Mouse (Mus musculus) limb, embryonic 11.5 days (tissue): ENCODE measurements around the gene Disp1. TPM values are rescaled to one million over a fixed set of nuclear protein-coding genes. Genes with fewer than 3 reads are reported as not detected.

Experiments used
- ATAC-seq: fragments of 200-750 bp; cut with Nextera tagmentation; 2 replicates; pipeline ENCODE4 v1.8.0; 2017; ENCODE audit warnings: low read depth; ENCODE audit not compliant: insufficient number of reproducible peaks, low FRiP score, low TSS enrichment
- DNase-seq: peaks from one replicate; pipeline ENCODE4 v3.0.0-alpha.2; 2015; ENCODE audit warnings: low spot score
- H3K27ac ChIP-seq: fragments of 300-500 bp; sonication (generic); replicated peaks from 2 replicates; pipeline ENCODE4 v1.5.1; 2014; ENCODE audit warnings: low read depth, mild to moderate bottlenecking, low read length
- H3K27me3 ChIP-seq: fragments of 300-500 bp; sonication (generic); 2 replicates; pipeline ENCODE4 v1.6.1; 2014; ENCODE audit warnings: mild to moderate bottlenecking, low read length, mixed read lengths; ENCODE audit not compliant: control insufficient read depth, insufficient read depth
- H3K36me3 ChIP-seq: fragments of 300-500 bp; sonication (generic); 2 replicates; pipeline ENCODE4 v1.6.1; 2014; ENCODE audit warnings: mild to moderate bottlenecking, low read length, moderate library complexity, mixed read lengths; ENCODE audit not compliant: control insufficient read depth, insufficient read depth
- H3K4me1 ChIP-seq: fragments of 300-500 bp; sonication (generic); 2 replicates; pipeline ENCODE4 v1.6.1; 2014; ENCODE audit warnings: low read length, mixed read lengths; ENCODE audit not compliant: control insufficient read depth, insufficient read depth
- H3K4me2 ChIP-seq: fragments of 300-500 bp; sonication (generic); 2 replicates; pipeline ENCODE4 v1.6.1; 2014; ENCODE audit warnings: low read depth, mild to moderate bottlenecking, moderate library complexity; ENCODE audit not compliant: severe bottlenecking
- H3K4me3 ChIP-seq: fragments of 300-500 bp; sonication (generic); 2 replicates; pipeline ENCODE4 v1.5.1; 2014; ENCODE audit warnings: low read depth, low read length
- H3K9ac ChIP-seq: fragments of 300-500 bp; sonication (generic); 2 replicates; pipeline ENCODE4 v1.6.1; 2014; ENCODE audit warnings: mild to moderate bottlenecking, low read length
- H3K9me3 ChIP-seq: fragments of 300-500 bp; sonication (generic); 2 replicates; pipeline ENCODE4 v1.6.1; 2016; ENCODE audit warnings: low read length; ENCODE audit not compliant: control insufficient read depth
- WGBS: fragments of 180-500 bp; shearing (Covaris S2); extraction: QIAGEN DNeasy Blood & Tissue Kit; methylation state at CpG from one replicate; pipeline ENCODE4 v1.1.7; 2014; 5-methylcytosine and 5-hydroxymethylcytosine counted together
- polyA plus RNA-seq: library from polyadenylated mRNA; unstranded; fragments of >200 nt; fragmentation: Nextera tagmentation; extraction: Ambion mirVana; gene quantifications from 2 replicates; pipeline ENCODE4 v1.2.1, GENCODE M21; 2014

Gene Disp1
- polyA plus RNA-seq, 1 experiment from 2014 or later: 19.3 TPM

DNA sequence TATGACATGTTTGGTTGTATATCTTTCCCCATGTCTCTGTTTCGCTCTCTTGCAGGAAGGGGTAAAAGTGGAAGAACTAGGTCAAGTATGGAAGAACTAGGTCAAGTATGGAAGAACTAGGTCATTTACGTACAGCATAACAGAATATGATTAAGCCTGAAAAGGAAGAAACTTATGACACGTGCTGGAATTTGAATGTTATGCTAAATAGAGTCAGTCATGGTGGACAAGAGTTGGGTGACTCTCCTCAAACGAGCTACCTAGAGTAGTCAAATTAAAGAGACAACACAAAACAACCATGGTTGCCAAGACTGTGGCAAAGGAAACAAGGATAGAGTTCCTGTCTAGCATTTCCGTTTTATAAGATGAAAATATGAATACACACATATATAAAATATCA lies 116.6 kb downstream of the Disp1 start:
- no peak overlapping the region for H3K4me3 ChIP-seq
- H3K27me3 ChIP-seq: no peaks in the 10 kb centered on the region
- H3K9me3 ChIP-seq: no peaks in the 10 kb centered on the region
- no peak overlapping the region for H3K9ac ChIP-seq
- no peaks in the 10 kb centered on the region; the same call in 1 of the 2 replicates for H3K36me3 ChIP-seq
- 93% methylated on average over 5 of the region's 5 CpGs for WGBS
- DNase-seq (no peak), ATAC-seq (no peak)
- H3K4me2 ChIP-seq: no peak overlapping the region
- H3K27ac ChIP-seq: no peak overlapping the region
- peaks cover 27% of the 10 kb centered on the region for H3K4me1 ChIP-seq

- WGBS: 51% methylated on average over 3 of the region's 3 CpGs
- H3K4me1 ChIP-seq: peaks cover 26% of the 10 kb centered on the region
- ATAC-seq: peak; percentile 65; the same call in 1 of the 2 replicates
- no peaks in the 10 kb centered on the region; the same call in 1 of the 2 replicates for H3K36me3 ChIP-seq
- H3K9me3 ChIP-seq: no peaks in the 10 kb centered on the region
- no peak for DNase-seq
- H3K4me2 ChIP-seq: no peak overlapping the region
- H3K4me3 ChIP-seq: no peak overlapping the region
- H3K27ac ChIP-seq: peak overlapping the region; percentile 33; the same call in 1 of the 2 replicates
- H3K27me3 ChIP-seq: no peaks in the 10 kb centered on the region
- H3K9ac ChIP-seq: no peak overlapping the region
Observed at GRCm38 (mm10) chr1:183102775-183103174, 118.5 kb downstream of the Disp1 start.

- ATAC-seq: peak; percentile 88
- Histone ChIP-seq H3K4me3 (no peak overlapping the region), H3K4me2 (no peak overlapping the region), H3K27ac (peak overlapping the region; percentile 59), H3K36me3 (no peaks in the 10 kb centered on the region; the same call in 1 of the 2 replicates), H3K4me1 (peaks cover 25% of the 10 kb centered on the region), H3K9me3 (no peaks in the 10 kb centered on the region), H3K9ac (no peak overlapping the region), H3K27me3 (no peaks in the 10 kb centered on the region)
- 12% methylated on average over 8 of the region's 8 CpGs for WGBS
- DNase-seq: peak; percentile 74
Observed at GRCm38 (mm10) chr1:183102153-183102552, 119.2 kb downstream of the Disp1 start.

- Histone ChIP-seq H3K9ac (no peak overlapping the region), H3K27me3 (no peaks in the 10 kb centered on the region), H3K9me3 (no peaks in the 10 kb centered on the region), H3K4me3 (no peak overlapping the region), H3K4me2 (no peak overlapping the region), H3K27ac (peak overlapping the region; percentile 59; the same call in 1 of the 2 replicates), H3K36me3 (no peaks in the 10 kb centered on the region; the same call in 1 of the 2 replicates), H3K4me1 (peaks cover 25% of the 10 kb centered on the region)
- DNase-seq (no peak), ATAC-seq (no peak)
- WGBS: 87% methylated on average over 3 of the region's 3 CpGs
Observed at GRCm38 (mm10) chr1:183101371-183101770, 120.0 kb downstream of the Disp1 start.

GRCm38 (mm10) chr1:183100245-183100644 lies 121.1 kb downstream of the Disp1 start:
- H3K9ac ChIP-seq: no peak overlapping the region
- peaks cover 30% of the 10 kb centered on the region for H3K4me1 ChIP-seq
- H3K4me2 ChIP-seq: no peak overlapping the region
- no peaks in the 10 kb centered on the region for H3K9me3 ChIP-seq
- H3K36me3 ChIP-seq: no peaks in the 10 kb centered on the region; the same call in 1 of the 2 replicates
- no peak overlapping the region for H3K4me3 ChIP-seq
- no peak for ATAC-seq
- no peak overlapping the region for H3K27ac ChIP-seq
- no peak for DNase-seq
- 49% methylated on average over 5 of the region's 5 CpGs for WGBS
- H3K27me3 ChIP-seq: no peaks in the 10 kb centered on the region

DNA sequence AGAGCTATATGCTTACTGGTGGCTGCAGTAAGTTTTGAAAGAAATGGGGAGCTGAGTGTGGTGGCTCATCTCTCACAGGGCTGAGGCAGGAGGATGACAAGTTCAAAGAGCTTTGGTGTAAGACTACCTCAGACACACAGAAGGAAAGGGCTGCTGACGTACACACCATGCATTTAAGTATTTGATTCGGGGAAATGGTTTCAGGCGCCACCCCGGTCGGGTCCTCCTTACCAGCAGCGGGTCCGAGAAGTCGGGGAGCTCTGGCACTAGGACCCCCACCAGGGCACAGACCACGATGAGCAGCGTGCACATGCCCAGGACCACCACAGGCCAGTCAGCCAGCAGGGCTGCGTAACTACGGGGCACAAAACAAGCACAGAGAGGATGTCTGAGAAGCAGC lies 121.6 kb downstream of the Disp1 start:
- Histone ChIP-seq H3K36me3 (no peaks in the 10 kb centered on the region; the same call in 1 of the 2 replicates), H3K27ac (0 out of 2 replicates have a peak overlapping the region, but pooled peaks have one; percentile 5), H3K9ac (no peak overlapping the region), H3K4me2 (no peak overlapping the region), H3K27me3 (no peaks in the 10 kb centered on the region), H3K9me3 (no peaks in the 10 kb centered on the region), H3K4me3 (no peak overlapping the region), H3K4me1 (peaks cover 30% of the 10 kb centered on the region)
- DNase-seq (no peak), ATAC-seq (no peak)
- 94% methylated on average over 12 of the region's 12 CpGs for WGBS

- Histone ChIP-seq H3K4me1 (peaks cover 23% of the 10 kb centered on the region), H3K27me3 (no peaks in the 10 kb centered on the region), H3K4me2 (no peak overlapping the region)
Observed at GRCm38 (mm10) chr1:183097606-183098005, 123.7 kb downstream of the Disp1 start.

DNA sequence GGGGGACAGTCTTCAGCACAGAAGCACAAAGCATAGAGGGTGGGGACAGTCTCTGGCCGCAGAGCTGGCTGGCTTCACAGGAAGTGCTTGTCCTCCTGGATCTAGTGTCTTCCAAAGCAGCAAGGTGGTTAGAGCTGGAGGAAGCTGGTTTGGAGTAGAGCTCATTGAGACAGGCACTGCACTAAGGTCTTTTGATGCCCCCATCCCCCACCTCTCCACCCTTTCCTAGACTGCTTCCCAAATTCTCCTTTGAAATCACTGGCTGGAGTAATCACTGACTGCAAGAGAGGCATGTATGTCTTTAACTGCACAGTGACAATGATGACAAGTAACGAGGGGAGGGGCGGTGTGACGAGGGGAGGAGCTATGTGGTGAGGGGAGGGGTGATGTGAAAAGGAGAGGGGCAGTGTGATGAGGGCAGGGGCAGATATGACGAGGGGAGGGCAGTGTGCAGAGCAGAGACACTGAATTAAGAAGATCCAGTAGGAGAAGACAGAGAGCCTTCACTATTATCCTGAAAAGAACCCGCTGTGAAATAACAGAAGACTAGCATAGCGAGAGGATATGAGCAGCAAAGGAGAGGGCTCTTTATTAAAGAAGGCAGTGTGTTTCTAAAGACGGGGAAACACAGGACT lies 125.8 kb downstream of the Disp1 start:
- Histone ChIP-seq H3K27ac (no peak overlapping the region), H3K4me2 (no peak overlapping the region), H3K4me1 (peaks cover 5% of the 10 kb centered on the region), H3K4me3 (no peak overlapping the region), H3K9ac (no peak overlapping the region), H3K27me3 (no peaks in the 10 kb centered on the region), H3K9me3 (no peaks in the 10 kb centered on the region), H3K36me3 (no peaks in the 10 kb centered on the region; the same call in 1 of the 2 replicates)
- ATAC-seq: no peak
- DNase-seq: no peak
- 77% methylated on average over 8 of the region's 8 CpGs for WGBS

More at GRCm38 (mm10) chr1:183097606-183098005, 123.7 kb downstream of the Disp1 start:
- H3K9ac ChIP-seq: no peak overlapping the region
- H3K9me3 ChIP-seq: no peaks in the 10 kb centered on the region
- DNase-seq (no peak), ATAC-seq (no peak)
- H3K36me3 ChIP-seq: no peaks in the 10 kb centered on the region; the same call in 1 of the 2 replicates
- 91% methylated on average over 10 of the region's 10 CpGs for WGBS
- no peak overlapping the region for H3K4me3 ChIP-seq
- H3K27ac ChIP-seq: no peak overlapping the region
